Mouse (Mus musculus) kidney, postnatal 0 days (tissue): Measurements from ENCODE around the gene Fam20a. TPM values are rescaled to one million over a fixed set of nuclear protein-coding genes. Genes with fewer than 3 reads are reported as not detected.
"Not testable (repeated sequence)": the region's sequence is repeated elsewhere in the genome, so short reads cannot be mapped to it uniquely, and the experiment has no call there.

Experiments
- ATAC-seq: fragments of 200-750 bp; cut with Nextera tagmentation; replicated peaks from 2 replicates; pipeline ENCODE4 v1.8.0; 2017; ENCODE audit warnings: low read depth, moderate number of reproducible peaks, moderate TSS enrichment, moderate library complexity; ENCODE audit not compliant: low FRiP score
- DNase-seq: peaks from one replicate; pipeline ENCODE4 v3.0.0-alpha.2; 2016; ENCODE audit warnings: low spot score
- H3K27ac ChIP-seq: fragments of 300-500 bp; sonication (generic); 2 replicates; pipeline ENCODE4 v1.5.1; 2014; ENCODE audit warnings: mild to moderate bottlenecking
- H3K27me3 ChIP-seq: fragments of 300-500 bp; sonication (generic); 2 replicates; pipeline ENCODE4 v1.6.1; 2014; ENCODE audit warnings: low read length, mixed read lengths; ENCODE audit not compliant: insufficient read depth
- H3K36me3 ChIP-seq: fragments of 300-500 bp; sonication (generic); 2 replicates; pipeline ENCODE4 v1.6.1; 2014; ENCODE audit warnings: low read length, mixed read lengths; ENCODE audit not compliant: insufficient read depth
- H3K4me1 ChIP-seq: fragments of 300-500 bp; sonication (generic); replicated peaks from 2 replicates; pipeline ENCODE4 v1.6.1; 2014; ENCODE audit warnings: antibody characterized with exemption, low read length, mixed read lengths; ENCODE audit not compliant: insufficient read depth
- H3K4me2 ChIP-seq: fragments of 300-500 bp; sonication (generic); 2 replicates; pipeline ENCODE4 v1.6.1; 2014; ENCODE audit warnings: mild to moderate bottlenecking, low read length, moderate library complexity, mixed read lengths
- H3K4me3 ChIP-seq: fragments of 300-500 bp; sonication (generic); replicated peaks from 2 replicates; pipeline ENCODE4 v1.5.1; 2014; ENCODE audit warnings: low read depth, low read length
- H3K9ac ChIP-seq: fragments of 300-500 bp; sonication (generic); 2 replicates; pipeline ENCODE4 v1.6.1; 2014; ENCODE audit warnings: low read depth, low read length
- H3K9me3 ChIP-seq: fragments of 300-500 bp; sonication (generic); replicated peaks from 2 replicates; pipeline ENCODE4 v1.6.1; 2016; ENCODE audit warnings: low read length, inconsistent platforms, mixed read lengths
- CTCF ChIP-seq: IDR thresholded peaks from 2 replicates; pipeline ENCODE4 v1.5.1; 2016; ENCODE audit warnings: antibody characterized with exemption, low read depth, mild to moderate bottlenecking, moderate library complexity
- WGBS: fragments of 180-500 bp; shearing (Covaris S2); extraction: QIAGEN DNeasy Blood & Tissue Kit; methylation state at CpG from one replicate; pipeline ENCODE4 v1.1.7; 2014; 5-methylcytosine and 5-hydroxymethylcytosine counted together
- polyA plus RNA-seq: library from polyadenylated mRNA; unstranded; fragments of >200 nt; fragmentation: Nextera tagmentation; extraction: Ambion mirVana; gene quantifications from 2 replicates; pipeline ENCODE4 v1.2.1, GENCODE M21; 2015

The Fam20a gene
- polyA plus RNA-seq, 1 experiment from 2014 or later = 5.8 TPM

GRCm38 (mm10) chr11:109667371-109667770 is 54.7 kb downstream of the Fam20a start:
- H3K27me3 ChIP-seq = no peaks in the 10 kb centered on the region
- no peak overlapping the region for H3K4me2 ChIP-seq
- TF ChIP-seq CTCF = no peak
- no peak overlapping the region for H3K4me3 ChIP-seq
- peaks cover 56% of the 10 kb centered on the region for H3K36me3 ChIP-seq
- 84% methylated on average over 19 of the region's 19 CpGs for WGBS
- no peak overlapping the region for H3K9ac ChIP-seq
- DNase-seq (no peak), ATAC-seq (no peak)
- no peaks in the 10 kb centered on the region for H3K9me3 ChIP-seq
- no peaks in the 10 kb centered on the region for H3K4me1 ChIP-seq
- no peak overlapping the region for H3K27ac ChIP-seq

- H3K36me3 ChIP-seq = peaks cover 57% of the 10 kb centered on the region
- no peaks in the 10 kb centered on the region for H3K9me3 ChIP-seq
- no peaks in the 10 kb centered on the region for H3K27me3 ChIP-seq
- no peak overlapping the region for H3K27ac ChIP-seq
- DNase-seq (no peak), ATAC-seq (no peak)
- H3K4me3 ChIP-seq = no peak overlapping the region
- 88% methylated on average over 13 of the region's 13 CpGs for WGBS
- H3K4me1 ChIP-seq = no peaks in the 10 kb centered on the region
- H3K4me2 ChIP-seq = no peak overlapping the region
- TF ChIP-seq CTCF = no peak
- H3K9ac ChIP-seq = no peak overlapping the region
Measured at GRCm38 (mm10) chr11:109666411-109666810, 55.7 kb downstream of the Fam20a start.

- DNase-seq = no peak
- ATAC-seq = no peak
- Histone ChIP-seq H3K27me3 (no peaks in the 10 kb centered on the region), H3K4me1 (no peaks in the 10 kb centered on the region), H3K4me2 (no peak overlapping the region), H3K4me3 (no peak overlapping the region), H3K9ac (no peak overlapping the region), H3K27ac (no peak overlapping the region), H3K36me3 (peaks cover 66% of the 10 kb centered on the region), H3K9me3 (no peaks in the 10 kb centered on the region)
- no peak for TF ChIP-seq CTCF
- WGBS = 85% methylated on average over 6 of the region's 6 CpGs
Measured at GRCm38 (mm10) chr11:109665424-109665823, 56.7 kb downstream of the Fam20a start.

DNA sequence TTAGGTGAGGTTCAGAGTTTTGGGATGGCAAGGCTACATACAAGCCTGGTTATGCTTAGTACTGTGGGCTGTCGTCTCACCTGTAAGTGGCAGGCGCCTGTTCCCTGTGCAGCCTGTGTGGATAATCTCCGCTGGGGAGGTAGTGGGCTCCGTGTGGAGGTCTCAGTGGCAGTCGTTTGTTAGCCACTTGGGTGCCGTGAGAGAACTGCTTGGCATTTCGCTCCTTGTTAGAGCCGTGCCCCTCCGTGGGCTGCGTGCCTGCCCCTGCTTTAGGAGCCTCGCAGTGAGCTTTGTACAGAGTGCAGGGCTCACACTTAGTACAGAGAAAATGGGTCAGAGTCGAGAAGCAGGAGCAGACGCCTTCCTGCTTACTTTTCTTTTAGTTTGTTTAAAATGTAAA is 57.8 kb downstream of the Fam20a start:
- peaks cover 75% of the 10 kb centered on the region for H3K36me3 ChIP-seq

GRCm38 (mm10) chr11:109660526-109660925 is 61.6 kb downstream of the Fam20a start:
- not testable (repeated sequence) for DNase-seq, H3K4me2 ChIP-seq, H3K4me1 ChIP-seq, H3K9ac ChIP-seq, H3K27me3 ChIP-seq, H3K4me3 ChIP-seq, ATAC-seq, H3K27ac ChIP-seq, H3K9me3 ChIP-seq
- peaks cover 60% of the 10 kb centered on the region for H3K36me3 ChIP-seq
- 89% methylated on average over 8 of the region's 8 CpGs for WGBS

More for the DNA sequence above, 57.8 kb downstream of the Fam20a start:
- WGBS = 84% methylated on average over 13 of the region's 13 CpGs
- no peak overlapping the region for H3K27ac ChIP-seq
- no peak overlapping the region for H3K9ac ChIP-seq
- no peak overlapping the region for H3K4me3 ChIP-seq
- TF ChIP-seq CTCF = no peak
- H3K27me3 ChIP-seq = no peaks in the 10 kb centered on the region
- DNase-seq (no peak), ATAC-seq (no peak)
- H3K4me2 ChIP-seq = no peak overlapping the region
- no peaks in the 10 kb centered on the region for H3K9me3 ChIP-seq
- H3K4me1 ChIP-seq = no peaks in the 10 kb centered on the region

- H3K9me3 ChIP-seq = no peaks in the 10 kb centered on the region
Measured at GRCm38 (mm10) chr11:109656232-109656631, 65.8 kb downstream of the Fam20a start.

DNA sequence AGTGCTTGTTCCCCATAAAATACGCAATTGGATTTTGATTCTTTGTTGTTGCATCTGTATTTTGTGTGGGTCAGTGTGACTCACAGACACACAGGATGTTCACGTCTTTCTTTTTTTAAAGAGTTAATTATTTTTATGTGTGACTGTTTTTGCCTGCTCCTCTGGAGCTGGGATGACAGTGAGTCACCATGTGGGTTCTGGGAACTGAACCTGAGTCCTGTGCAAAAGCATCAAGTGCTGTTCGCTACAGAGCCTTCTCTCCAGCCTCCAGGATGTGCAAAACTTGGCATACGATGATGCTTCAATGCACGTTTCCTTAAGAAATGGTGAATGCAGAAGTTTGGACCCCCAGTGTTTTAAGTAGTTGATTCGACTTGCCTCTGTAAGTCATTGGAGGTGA is 67.5 kb downstream of the Fam20a start:
- no peaks in the 10 kb centered on the region for H3K9me3 ChIP-seq
- no peak overlapping the region for H3K27ac ChIP-seq
- H3K4me1 ChIP-seq = peaks cover 19% of the 10 kb centered on the region
- H3K36me3 ChIP-seq = peaks cover 23% of the 10 kb centered on the region; the same call in 1 of the 2 replicates
- no peaks in the 10 kb centered on the region for H3K27me3 ChIP-seq
- ATAC-seq (no peak), DNase-seq (no peak)
- no peak overlapping the region for H3K9ac ChIP-seq
- 80% methylated on average over 6 of the region's 6 CpGs for WGBS
- no peak overlapping the region for H3K4me2 ChIP-seq
- no peak for TF ChIP-seq CTCF
- H3K4me3 ChIP-seq = no peak overlapping the region

More at GRCm38 (mm10) chr11:109656232-109656631, 65.8 kb downstream of the Fam20a start:
- Histone ChIP-seq H3K27me3 (no peaks in the 10 kb centered on the region), H3K4me2 (no peak overlapping the region), H3K27ac (no peak overlapping the region), H3K9ac (no peak overlapping the region), H3K36me3 (peaks cover 39% of the 10 kb centered on the region), H3K4me3 (no peak overlapping the region), H3K4me1 (peaks cover 14% of the 10 kb centered on the region; the same call in 1 of the 2 replicates)
- DNase-seq = no peak
- no peak for TF ChIP-seq CTCF
- WGBS = 92% methylated on average over 7 of the region's 7 CpGs
- ATAC-seq = no peak
